Mouse (Mus musculus): ENCODE results near the gene Mtg2.

DNA sequence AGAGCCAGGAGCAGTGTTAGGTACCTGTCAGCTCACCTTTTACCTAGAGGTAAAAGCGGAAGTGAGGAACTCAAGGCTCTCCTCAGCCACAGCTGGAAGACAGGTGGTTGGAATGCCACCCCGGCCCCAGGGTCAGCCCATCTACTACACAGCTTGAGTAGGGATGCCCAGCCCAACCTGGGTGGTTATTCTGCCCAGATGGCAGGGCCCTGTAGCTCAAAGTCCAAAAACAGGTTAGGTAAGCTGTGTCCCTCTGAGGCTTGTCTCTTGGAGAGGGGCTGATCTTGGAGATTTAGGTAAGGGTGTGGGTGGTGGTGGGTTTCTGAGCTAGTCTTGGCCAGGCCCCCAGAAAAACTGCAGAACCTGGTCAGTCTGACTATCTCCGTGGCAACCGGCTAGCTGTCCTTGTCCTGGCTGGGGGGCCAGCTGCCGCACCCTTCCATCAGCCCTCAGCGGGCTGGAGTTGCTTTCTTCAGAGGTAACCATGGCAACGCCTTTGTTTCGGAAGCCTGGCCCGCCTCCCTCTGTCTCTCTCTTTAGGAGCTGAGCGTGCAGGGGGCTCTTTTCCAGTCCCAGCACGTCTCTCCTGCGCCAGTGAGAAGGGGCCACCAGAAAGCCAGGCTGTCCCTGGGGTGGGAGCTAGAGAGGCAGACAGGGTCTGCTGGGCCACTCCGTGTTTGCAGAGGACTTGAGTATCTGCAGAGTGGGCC, 47.3 kb downstream of the Mtg2 start:
- no peak for TF ChIP-seq CTCF (IDR thresholded peaks at IDR 0.05; ENCODE audit: extremely low read depth, insufficient read depth, low read length)
- TF ChIP-seq POLR2A (IDR thresholded peaks at IDR 0.05; ENCODE audit: extremely low read depth, insufficient read depth, low read length): no peak
